Mouse (Mus musculus): ENCODE measurements around the gene Carmil1. TPM values are rescaled to one million over a fixed set of nuclear protein-coding genes. Genes with fewer than 3 reads are reported as not detected.
"Not testable (repeated sequence)": the region's sequence is repeated elsewhere in the genome, so short reads cannot be mapped to it uniquely, and the experiment has no call there.

The Carmil1 gene
- polyA plus RNA-seq, 1 experiment from 2014 or later, result 43.5 TPM

GRCm38 (mm10) chr13:24117181-24117812 lies 163.3 kb downstream of the Carmil1 start:
- WGBS, result 82% methylated on average over 7 of the region's 7 CpGs
- peaks cover 20% of the 10 kb centered on the region; the same call in 1 of the 2 replicates for H3K36me3 ChIP-seq
- H3K4me2 ChIP-seq, result no peak overlapping the region
- ATAC-seq (ENCODE audit: insufficient number of reproducible peaks, insufficient read depth, low FRiP score, low TSS enrichment, low read depth), result no peak
- H3K9ac ChIP-seq (replicated peaks), result no peak overlapping the region
- no peaks in the 10 kb centered on the region for H3K27me3 ChIP-seq
- H3K4me1 ChIP-seq (replicated peaks), result no peaks in the 10 kb centered on the region
- H3K9me3 ChIP-seq, result no peaks in the 10 kb centered on the region
- no peak overlapping the region for H3K27ac ChIP-seq
- no peak overlapping the region for H3K4me3 ChIP-seq (replicated peaks)

- Histone ChIP-seq H3K27ac (no peak overlapping the region), H3K4me2 (no peak overlapping the region), H3K27me3 (no peaks in the 10 kb centered on the region), H3K9me3 (no peaks in the 10 kb centered on the region), H3K4me3 (replicated peaks) (no peak overlapping the region), H3K9ac (replicated peaks) (no peak overlapping the region), H3K4me1 (replicated peaks) (no peaks in the 10 kb centered on the region), H3K36me3 (peaks cover 12% of the 10 kb centered on the region)
- ATAC-seq (ENCODE audit: insufficient number of reproducible peaks, insufficient read depth, low FRiP score, low TSS enrichment, low read depth), result no peak
- WGBS, result 68% methylated on average over 9 of the region's 9 CpGs
Observed at GRCm38 (mm10) chr13:24112689-24113348, 167.8 kb downstream of the Carmil1 start.

GRCm38 (mm10) chr13:24110329-24110728 lies 170.3 kb downstream of the Carmil1 start:
- peaks cover 11% of the 10 kb centered on the region for H3K4me1 ChIP-seq (replicated peaks)
- no peak overlapping the region for H3K4me3 ChIP-seq (replicated peaks)
- no peak overlapping the region for H3K4me2 ChIP-seq
- no peak overlapping the region for H3K27ac ChIP-seq
- ATAC-seq (ENCODE audit: insufficient number of reproducible peaks, insufficient read depth, low FRiP score, low TSS enrichment, low read depth), result no peak
- H3K36me3 ChIP-seq, result peaks cover 8% of the 10 kb centered on the region
- no peaks in the 10 kb centered on the region for H3K9me3 ChIP-seq
- H3K27me3 ChIP-seq, result no peaks in the 10 kb centered on the region
- WGBS, result 90% methylated on average over 7 of the region's 7 CpGs
- no peak overlapping the region for H3K9ac ChIP-seq (replicated peaks)

- no peak overlapping the region for H3K4me2 ChIP-seq
- no peak overlapping the region for H3K4me3 ChIP-seq (replicated peaks)
- no peaks in the 10 kb centered on the region for H3K9me3 ChIP-seq
- H3K9ac ChIP-seq (replicated peaks), result no peak overlapping the region
- WGBS, result 47% methylated on average over 7 of the region's 7 CpGs
- H3K27me3 ChIP-seq, result no peaks in the 10 kb centered on the region
- ATAC-seq (ENCODE audit: insufficient number of reproducible peaks, insufficient read depth, low FRiP score, low TSS enrichment, low read depth), result no peak
- peaks cover 3% of the 10 kb centered on the region; the same call in 1 of the 2 replicates for H3K36me3 ChIP-seq
- H3K4me1 ChIP-seq (replicated peaks), result peaks cover 16% of the 10 kb centered on the region
- no peak overlapping the region for H3K27ac ChIP-seq
Observed at GRCm38 (mm10) chr13:24108282-24108681, 172.3 kb downstream of the Carmil1 start.

- peaks cover 16% of the 10 kb centered on the region for H3K4me1 ChIP-seq (replicated peaks)
- no peak overlapping the region for H3K27ac ChIP-seq
- no peak overlapping the region for H3K4me3 ChIP-seq (replicated peaks)
- ATAC-seq (ENCODE audit: insufficient number of reproducible peaks, insufficient read depth, low FRiP score, low TSS enrichment, low read depth), result no peak
- no peak overlapping the region for H3K9ac ChIP-seq (replicated peaks)
- no peaks in the 10 kb centered on the region for H3K9me3 ChIP-seq
- H3K27me3 ChIP-seq, result no peaks in the 10 kb centered on the region
- WGBS, result 97% methylated on average over 3 of the region's 3 CpGs
- H3K36me3 ChIP-seq, result peaks cover 3% of the 10 kb centered on the region; the same call in 1 of the 2 replicates
- no peak overlapping the region for H3K4me2 ChIP-seq
Observed at GRCm38 (mm10) chr13:24107058-24107457, 173.5 kb downstream of the Carmil1 start.

- WGBS, result 37% methylated on average over 5 of the region's 5 CpGs
- no peak overlapping the region for H3K4me3 ChIP-seq (replicated peaks)
- H3K9me3 ChIP-seq, result no peaks in the 10 kb centered on the region
- H3K4me2 ChIP-seq, result no peak overlapping the region
- H3K27ac ChIP-seq, result 0 out of 2 replicates have a peak overlapping the region, but pooled peaks have one; percentile 2
- no peak overlapping the region for H3K9ac ChIP-seq (replicated peaks)
- peaks cover 16% of the 10 kb centered on the region for H3K4me1 ChIP-seq (replicated peaks)
- H3K27me3 ChIP-seq, result no peaks in the 10 kb centered on the region
- H3K36me3 ChIP-seq, result no peaks in the 10 kb centered on the region
- ATAC-seq (ENCODE audit: insufficient number of reproducible peaks, insufficient read depth, low FRiP score, low TSS enrichment, low read depth), result no peak
Observed at GRCm38 (mm10) chr13:24105838-24106237, 174.8 kb downstream of the Carmil1 start.

GRCm38 (mm10) chr13:24105340-24105669 lies 175.3 kb downstream of the Carmil1 start:
- 0 out of 2 replicates have a peak overlapping the region, but pooled peaks have one; percentile 2 for H3K27ac ChIP-seq
- no peak overlapping the region for H3K9ac ChIP-seq (replicated peaks)
- H3K4me1 ChIP-seq (replicated peaks), result peaks cover 16% of the 10 kb centered on the region
- no peaks in the 10 kb centered on the region for H3K9me3 ChIP-seq
- H3K27me3 ChIP-seq, result no peaks in the 10 kb centered on the region
- no peak for ATAC-seq (ENCODE audit: insufficient number of reproducible peaks, insufficient read depth, low FRiP score, low TSS enrichment, low read depth)
- H3K4me3 ChIP-seq (replicated peaks), result no peak overlapping the region
- no peaks in the 10 kb centered on the region for H3K36me3 ChIP-seq
- H3K4me2 ChIP-seq, result no peak overlapping the region
- WGBS, result 32% methylated on average over 1 of the region's 1 CpGs

- not testable (repeated sequence) for H3K27me3 ChIP-seq; H3K4me3 ChIP-seq (replicated peaks); ATAC-seq (ENCODE audit: insufficient number of reproducible peaks, insufficient read depth, low FRiP score, low TSS enrichment, low read depth); H3K4me2 ChIP-seq; H3K9ac ChIP-seq (replicated peaks); H3K9me3 ChIP-seq; H3K36me3 ChIP-seq
- 0 out of 2 replicates have a peak overlapping the region, but pooled peaks have one; percentile 2 for H3K27ac ChIP-seq
- WGBS, result 47% methylated on average over 9 of the region's 9 CpGs
- H3K4me1 ChIP-seq (replicated peaks), result peaks cover 16% of the 10 kb centered on the region
Observed at GRCm38 (mm10) chr13:24104611-24105339, 175.8 kb downstream of the Carmil1 start.

GRCm38 (mm10) chr13:24104016-24104415 lies 176.6 kb downstream of the Carmil1 start:
- Histone ChIP-seq H3K4me2 (no peak overlapping the region), H3K9ac (replicated peaks) (no peak overlapping the region), H3K27ac (no peak overlapping the region), H3K9me3 (no peaks in the 10 kb centered on the region), H3K4me1 (replicated peaks) (peaks cover 16% of the 10 kb centered on the region), H3K4me3 (replicated peaks) (no peak overlapping the region), H3K36me3 (no peaks in the 10 kb centered on the region), H3K27me3 (no peaks in the 10 kb centered on the region)
- 62% methylated on average over 4 of the region's 4 CpGs for WGBS
- ATAC-seq (ENCODE audit: insufficient number of reproducible peaks, insufficient read depth, low FRiP score, low TSS enrichment, low read depth), result no peak

- Histone ChIP-seq H3K9ac (replicated peaks) (no peak overlapping the region), H3K36me3 (no peaks in the 10 kb centered on the region), H3K27ac (no peak overlapping the region), H3K27me3 (no peaks in the 10 kb centered on the region), H3K4me2 (no peak overlapping the region), H3K4me1 (replicated peaks) (peaks cover 16% of the 10 kb centered on the region), H3K9me3 (no peaks in the 10 kb centered on the region), H3K4me3 (replicated peaks) (no peak overlapping the region)
- 82% methylated on average over 2 of the region's 2 CpGs for WGBS
- ATAC-seq (ENCODE audit: insufficient number of reproducible peaks, insufficient read depth, low FRiP score, low TSS enrichment, low read depth), result no peak
Observed at GRCm38 (mm10) chr13:24103152-24103551, 177.4 kb downstream of the Carmil1 start.

GRCm38 (mm10) chr13:24102256-24102655 lies 178.3 kb downstream of the Carmil1 start:
- Histone ChIP-seq H3K27ac (no peak overlapping the region), H3K4me3 (replicated peaks) (no peak overlapping the region), H3K27me3 (no peaks in the 10 kb centered on the region), H3K36me3 (no peaks in the 10 kb centered on the region), H3K9me3 (no peaks in the 10 kb centered on the region), H3K4me2 (no peak overlapping the region), H3K9ac (replicated peaks) (no peak overlapping the region), H3K4me1 (replicated peaks) (peaks cover 16% of the 10 kb centered on the region)
- WGBS, result 76% methylated on average over 4 of the region's 4 CpGs
- no peak for ATAC-seq (ENCODE audit: insufficient number of reproducible peaks, insufficient read depth, low FRiP score, low TSS enrichment, low read depth)
